Mouse (Mus musculus) bone marrow, adult 2 months (tissue): ENCODE results near the gene Olfr1018.

Experiments
- CTCF ChIP-seq: fragments of 200-500 bp; IDR thresholded peaks from 2 replicates; pipeline ENCODE4 v1.5.1; 2011; ENCODE audit warnings: low read length, control low read depth; ENCODE audit not compliant: control insufficient read depth, insufficient read depth
- POLR2A ChIP-seq: fragments of 200-500 bp; IDR thresholded peaks from 2 replicates; pipeline ENCODE4 v1.6.1; 2011; ENCODE audit warnings: low read depth, mild to moderate bottlenecking, control low read depth, low read length, borderline replicate concordance; ENCODE audit not compliant: control insufficient read depth

GRCm38 (mm10) chr2:85845383-85845782 lies 27.1 kb downstream of the Olfr1018 start, which contains the start of gene Olfr1019:
- no peak for TF ChIP-seq CTCF
- no peak for TF ChIP-seq POLR2A
